Mouse (Mus musculus) B cell, adult 2 months (primary cell): ENCODE data around the gene Cxcl9.
"Not testable (repeated sequence)": the region's sequence is repeated elsewhere in the genome, so short reads cannot be mapped to it uniquely, and the experiment has no call there.

Source experiments
- DNase-seq, 2 experiments: peaks; one replicate each; pipeline ENCODE4 v3.0.0; 2022

The Cxcl9 gene

DNA sequence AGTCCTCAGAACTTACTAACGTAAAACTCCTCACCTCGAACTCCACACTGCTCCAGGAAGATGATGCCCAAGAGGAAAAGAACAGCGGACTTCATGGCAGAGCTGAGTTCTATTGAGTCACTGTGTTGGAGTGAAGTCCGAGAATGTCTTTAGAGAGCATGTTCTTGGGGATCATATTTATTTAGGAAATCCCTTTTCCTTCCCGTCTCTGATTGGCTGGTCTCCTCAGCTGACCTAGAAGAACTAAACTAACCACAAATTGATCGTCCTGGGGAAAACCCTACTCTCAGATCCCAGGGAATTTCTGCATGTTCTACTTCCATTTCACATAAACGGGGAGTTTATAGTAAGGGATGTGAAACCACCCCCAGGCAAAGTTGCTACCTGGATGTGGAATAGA, at the start of gene Cxcl9:
Gene Cxcl9, minus strand, starts transcription at position 151 of the 400 bp plus-strand sequence.
- DNase-seq = no peak

DNA sequence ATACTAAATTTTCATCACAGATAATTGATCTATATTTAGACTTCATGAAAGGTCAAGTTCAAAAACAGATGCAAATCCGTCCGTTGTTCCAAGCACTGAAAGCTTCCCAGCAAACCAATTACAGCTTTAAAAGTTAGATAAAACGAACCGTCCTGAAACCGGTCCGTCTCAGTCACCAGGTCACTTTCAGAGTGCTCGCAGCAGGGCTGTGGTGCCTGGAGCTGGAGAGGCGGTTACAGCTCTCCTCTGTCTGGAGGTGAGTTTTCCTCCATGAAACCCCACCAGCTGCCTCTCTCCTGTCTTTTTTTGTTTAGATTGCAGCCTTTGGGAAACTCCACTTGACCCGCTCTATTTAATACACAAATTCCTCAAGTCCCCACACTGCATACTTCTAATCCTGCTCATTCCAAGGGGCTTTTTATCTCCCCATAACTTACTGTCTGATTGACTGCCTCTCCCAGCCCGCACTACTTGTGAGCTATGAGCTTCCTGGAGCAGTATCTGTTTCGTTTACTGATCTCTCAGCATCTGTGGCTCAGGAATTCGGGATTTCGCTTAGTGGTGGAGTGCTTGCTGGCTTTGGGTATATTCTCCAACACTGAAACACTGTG, 49.0 kb upstream of the Cxcl9 start:
- DNase-seq = no peak

DNA sequence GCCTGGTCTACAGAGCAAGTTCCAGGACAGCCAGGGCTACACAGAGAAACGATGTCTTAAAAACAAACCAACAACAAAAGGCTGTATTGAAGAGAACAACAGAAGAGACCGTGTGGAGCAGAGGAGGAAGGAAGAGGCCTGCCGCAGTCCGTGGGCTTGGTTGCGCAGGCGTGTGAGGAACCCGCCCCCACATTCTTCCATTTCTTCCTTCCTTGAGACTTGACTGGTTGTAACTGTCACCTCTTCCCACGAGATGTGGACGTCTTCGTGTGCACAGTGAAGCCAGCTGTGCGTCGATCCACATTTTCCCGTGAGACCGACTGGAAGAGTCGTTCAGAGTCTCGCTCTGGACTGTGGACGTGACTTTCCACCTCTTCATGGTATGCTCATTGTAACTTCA, 47.5 kb upstream of the Cxcl9 start:
- peak; percentile 51 for DNase-seq

DNA sequence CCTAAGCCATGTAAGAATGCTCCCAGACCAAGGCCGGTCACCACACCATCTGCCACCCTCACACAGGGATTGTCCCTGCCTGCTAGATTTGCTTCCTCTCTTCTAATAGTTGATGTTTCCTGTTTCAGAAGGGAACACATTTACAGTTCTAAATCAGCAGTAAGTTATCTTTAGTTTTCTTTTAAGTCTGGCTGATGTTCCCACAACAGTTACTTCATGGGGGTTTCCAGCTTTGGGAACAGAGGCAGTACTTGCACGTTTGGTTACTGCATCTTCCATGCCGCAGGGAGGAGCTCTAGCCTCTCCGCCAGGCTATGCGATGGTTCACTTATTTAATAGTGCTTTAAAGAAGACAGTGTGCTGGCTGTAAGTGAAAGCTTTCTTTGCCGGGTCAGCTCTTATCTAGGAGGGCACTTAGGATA, 46.9 kb upstream of the Cxcl9 start:
- peak; percentile 40 to 46 for DNase-seq

DNA sequence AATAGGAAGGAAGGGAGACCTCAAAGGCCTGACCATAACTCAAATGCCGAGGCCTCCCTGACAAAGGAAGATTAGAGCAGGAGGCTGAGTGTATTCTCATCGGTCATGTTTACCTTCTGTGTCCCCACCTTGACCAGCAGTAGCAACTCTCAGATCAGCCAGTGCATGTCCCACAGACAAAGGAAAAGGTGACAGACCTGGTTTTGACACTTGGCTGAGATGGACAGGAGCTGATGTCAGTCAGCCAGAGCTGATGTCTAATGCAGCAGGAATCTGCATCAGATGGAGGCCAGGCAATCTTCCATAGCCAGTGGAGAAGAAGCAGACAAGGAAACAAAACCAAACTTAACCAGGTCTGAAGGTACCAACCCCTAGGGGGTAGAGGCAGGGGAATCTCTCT, 44.7 kb upstream of the Cxcl9 start:
- no peak for DNase-seq

DNA sequence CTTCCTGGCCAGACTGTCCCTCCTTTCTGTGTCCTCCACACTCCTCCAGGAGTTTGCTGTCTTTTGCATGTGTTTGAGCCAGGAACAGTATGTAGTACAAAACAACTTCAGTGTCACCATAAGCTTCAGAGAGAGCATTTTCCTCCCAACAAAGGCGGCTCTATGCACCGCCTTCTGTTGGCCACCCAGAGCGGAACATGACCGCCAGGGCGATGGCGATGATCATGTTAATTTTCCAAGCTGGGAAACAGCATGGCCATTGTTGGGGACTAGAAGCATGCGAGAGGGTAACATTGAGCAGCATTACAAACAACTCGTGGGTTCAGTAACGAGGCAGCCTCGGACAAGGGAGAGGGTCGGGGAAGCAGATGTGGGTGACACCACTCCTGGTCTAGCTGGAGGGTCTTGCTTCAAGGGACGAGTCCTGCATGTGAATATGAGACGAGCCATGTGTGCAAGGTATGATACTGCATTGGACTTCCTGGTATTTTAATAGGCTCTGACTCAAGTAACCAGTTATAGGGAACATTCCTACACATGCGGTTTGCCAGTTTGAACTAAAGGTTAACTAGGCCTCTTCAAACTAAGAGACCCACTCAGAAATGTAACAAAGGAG, 43.6 kb upstream of the Cxcl9 start:
- no peak for DNase-seq

DNA sequence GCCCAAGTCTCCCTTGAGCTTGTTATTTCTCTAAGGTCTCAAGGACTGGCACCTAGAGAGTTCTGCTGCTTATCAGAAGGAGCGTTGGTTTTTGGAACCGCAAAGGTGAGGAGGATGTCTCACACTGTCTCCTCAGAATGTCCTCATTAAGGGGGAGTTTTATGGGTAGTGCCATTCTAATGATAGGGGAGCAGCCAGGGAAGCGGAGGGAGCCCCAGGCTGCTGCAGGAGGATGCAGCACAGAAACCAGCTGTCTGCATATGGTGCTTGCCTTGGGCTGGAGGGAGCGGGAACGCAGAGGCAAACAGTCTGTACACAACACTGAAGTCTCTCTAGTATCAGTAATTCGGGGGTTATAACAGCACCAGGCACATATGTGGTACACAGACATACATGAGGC, 43.0 kb upstream of the Cxcl9 start:
- DNase-seq = no peak

DNA sequence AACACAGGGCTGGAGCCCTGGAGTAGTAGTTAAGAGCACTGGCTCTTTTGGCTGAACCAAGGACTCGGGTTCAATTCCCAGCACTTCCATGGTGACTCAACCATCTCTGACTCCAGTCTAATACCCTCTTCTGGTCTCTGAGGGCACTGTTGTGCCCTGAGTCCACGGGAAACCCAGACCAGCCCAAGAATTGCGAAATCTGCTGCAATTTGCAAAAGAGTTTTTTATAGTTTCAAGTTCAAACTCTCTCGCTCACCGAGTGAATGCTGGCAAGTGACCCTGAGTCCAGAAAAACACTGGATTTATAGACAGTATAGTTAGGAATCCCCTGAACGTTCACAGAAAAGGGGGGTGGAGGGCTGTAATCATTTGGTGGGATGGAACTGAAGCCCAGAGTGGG, 42.5 kb upstream of the Cxcl9 start:
- DNase-seq = no peak

DNA sequence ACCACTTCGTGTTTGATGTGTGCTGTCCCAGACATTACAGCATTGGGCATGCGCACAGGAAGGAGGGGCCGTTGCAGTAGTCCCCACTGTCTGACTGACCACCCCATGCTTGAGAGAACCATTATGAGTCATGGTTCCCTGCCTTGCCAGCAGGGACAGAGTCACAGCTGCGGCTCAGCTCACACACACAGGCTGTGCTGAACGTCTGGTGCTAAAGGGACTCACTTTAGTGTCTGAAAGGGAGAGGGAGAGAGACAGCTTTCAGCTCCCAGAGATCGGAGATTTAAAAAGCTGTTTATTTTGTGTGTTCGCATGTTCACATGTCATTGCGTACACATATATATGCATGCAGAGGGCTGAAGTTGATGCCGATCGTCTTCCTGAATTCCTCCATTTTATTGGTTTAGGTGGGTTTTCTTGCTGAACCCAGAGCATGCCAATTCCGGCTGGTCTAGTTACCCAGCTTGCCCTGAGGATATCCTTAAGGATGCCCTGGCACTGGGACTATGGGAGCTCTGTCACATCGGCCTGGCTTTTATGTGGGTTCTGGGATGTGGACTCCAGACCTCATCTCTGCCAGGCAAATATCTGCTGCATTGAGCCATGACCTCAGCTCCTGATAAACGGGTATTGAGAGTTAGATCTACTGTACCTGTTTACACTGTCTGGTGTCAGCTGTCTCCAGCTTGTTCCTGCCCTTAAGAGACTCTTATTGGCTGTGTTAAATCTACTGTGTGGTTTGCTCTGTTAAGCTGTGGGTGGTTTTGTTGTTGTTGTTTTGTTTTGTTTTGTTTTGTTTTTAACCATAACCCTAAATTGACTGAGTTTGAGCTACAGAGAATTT, 41.5 kb upstream of the Cxcl9 start:
- DNase-seq = no peak

DNA sequence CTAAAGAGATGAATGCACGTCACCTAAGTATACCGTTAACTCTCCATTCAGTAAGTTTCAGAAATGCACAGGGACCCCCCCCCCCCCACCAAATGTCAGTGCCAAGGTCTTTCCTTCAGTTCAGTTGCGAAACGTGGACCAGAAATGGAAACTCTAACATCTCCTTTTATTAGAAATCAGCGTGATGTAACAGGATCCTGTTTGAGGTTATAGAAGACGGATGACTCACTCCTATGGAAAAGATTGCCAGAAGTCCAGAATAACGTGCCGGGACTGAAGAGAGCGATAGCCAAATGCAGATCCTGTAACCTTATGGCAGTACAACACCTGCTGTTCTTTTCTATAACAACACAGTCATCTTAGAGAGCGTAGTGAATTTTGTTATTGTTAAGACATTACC, 40.5 kb upstream of the Cxcl9 start:
- no peak for DNase-seq

DNA sequence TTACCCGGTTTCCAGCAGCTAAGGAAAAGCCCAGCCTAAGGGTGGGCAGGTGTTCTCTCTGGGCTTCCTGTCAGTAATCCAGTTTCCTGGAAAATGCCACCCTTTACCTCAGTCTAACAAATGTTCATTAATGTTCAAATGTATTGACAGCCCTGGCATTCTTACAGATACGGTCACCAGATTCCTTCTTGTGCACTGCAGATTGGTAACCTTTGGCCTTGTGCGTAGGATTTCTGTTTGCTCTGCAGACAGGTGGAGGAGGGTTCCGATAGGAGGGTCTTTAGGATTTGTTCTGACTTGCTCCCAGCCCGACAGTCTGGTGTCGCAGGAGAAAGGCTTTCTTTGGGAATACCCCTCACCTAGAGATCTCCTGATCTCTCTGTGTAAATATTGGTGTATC, 38.7 kb upstream of the Cxcl9 start:
- no peak for DNase-seq

DNA sequence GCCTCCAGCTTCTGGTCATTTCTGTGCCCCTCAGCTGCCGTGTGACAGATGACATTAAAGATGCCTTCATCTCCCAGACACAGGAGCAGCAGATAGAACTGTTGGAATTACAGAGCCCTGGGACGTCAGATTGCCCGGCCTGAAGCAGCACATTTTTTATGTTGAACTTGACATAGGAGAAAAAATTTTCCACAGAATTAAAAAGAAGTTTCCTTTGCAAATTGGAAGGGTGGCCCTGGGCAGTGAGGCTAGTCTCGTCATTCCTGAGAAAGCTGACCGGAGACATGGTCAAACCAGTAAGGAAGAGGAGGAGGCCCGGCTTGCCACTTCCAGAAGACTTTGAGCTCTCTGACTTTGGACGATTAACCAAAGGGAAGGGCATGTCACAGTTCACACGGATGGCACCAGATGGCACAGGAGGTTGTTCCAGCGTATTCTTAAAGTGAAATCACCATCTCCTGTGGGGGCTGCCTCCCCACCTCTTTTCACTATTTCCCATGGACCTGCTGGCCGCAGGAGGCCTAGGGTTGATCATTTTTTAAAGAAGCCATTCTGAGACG, 37.3 kb upstream of the Cxcl9 start:
- DNase-seq = no peak

DNA sequence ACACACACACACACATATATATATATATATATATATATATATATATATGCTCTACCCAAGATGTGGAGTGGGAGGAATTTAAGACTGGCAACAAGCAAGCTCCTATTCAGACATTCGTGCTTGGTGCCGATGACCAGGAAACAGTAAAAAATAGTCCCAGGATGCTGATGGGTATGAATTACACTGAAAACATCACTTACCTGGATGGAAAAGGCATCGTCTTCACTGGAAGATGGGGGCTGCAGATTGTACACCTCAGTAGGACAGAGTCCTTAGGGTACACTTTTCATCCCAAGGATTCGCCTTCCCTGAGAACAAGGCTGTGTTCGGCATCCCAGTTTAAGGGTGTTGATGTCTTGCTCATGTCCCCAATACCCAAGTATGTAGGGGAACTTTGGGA, 36.1 kb upstream of the Cxcl9 start:
- DNase-seq = no peak

DNA sequence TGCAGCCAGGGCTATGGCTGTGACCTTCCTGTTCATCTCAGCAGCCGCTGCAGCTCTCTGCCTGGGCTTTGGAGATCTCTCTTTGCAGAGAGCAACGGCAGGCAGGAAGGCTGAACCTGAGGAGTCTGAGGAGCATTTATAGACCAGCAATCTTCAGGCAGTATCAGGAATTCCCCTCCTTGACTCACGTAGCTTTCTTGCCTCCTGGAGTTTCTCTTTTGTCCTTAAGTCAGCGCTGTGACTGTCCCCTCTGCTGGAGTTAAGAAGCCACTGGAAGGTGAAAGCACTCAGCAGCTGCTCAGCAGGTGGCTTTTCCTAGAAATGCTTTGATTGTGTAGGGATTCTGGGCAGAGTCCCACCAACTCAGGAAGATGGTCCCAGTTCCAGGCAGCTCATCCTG, 35.3 kb upstream of the Cxcl9 start:
- no peak for DNase-seq

DNA sequence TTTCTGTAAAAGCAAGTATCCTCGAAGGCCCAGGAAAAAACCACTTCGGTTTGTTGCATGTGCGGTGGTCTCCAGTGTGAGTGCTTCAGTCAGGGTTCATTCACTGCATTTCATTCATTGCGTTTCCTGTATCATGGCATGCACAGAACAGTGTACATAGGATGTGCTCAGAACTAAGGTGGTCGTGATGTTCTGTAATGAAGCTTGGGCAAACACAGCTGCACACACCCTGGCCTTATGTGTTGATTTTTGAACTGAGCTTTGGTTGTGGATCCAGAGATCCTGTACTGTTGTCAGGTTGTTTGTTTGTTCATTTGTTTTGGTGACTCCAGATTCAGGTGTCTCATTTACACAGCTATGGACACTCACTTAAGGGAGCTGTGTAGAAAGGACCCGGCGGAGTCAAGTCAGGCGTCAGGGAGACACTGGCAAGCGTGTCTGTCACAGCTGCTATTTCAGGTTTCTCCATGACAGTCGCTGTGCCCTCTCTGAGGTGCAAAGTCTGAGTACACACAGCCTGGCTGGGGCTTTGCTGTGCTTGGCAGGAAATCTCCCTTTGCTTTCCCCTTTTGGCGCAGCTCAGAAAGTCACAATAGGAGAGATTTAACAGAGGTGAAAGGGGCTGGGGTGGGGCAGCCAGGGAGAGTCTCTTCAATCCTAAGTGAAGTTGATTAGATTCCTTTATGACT, 31.0 kb upstream of the Cxcl9 start:
- no peak for DNase-seq

DNA sequence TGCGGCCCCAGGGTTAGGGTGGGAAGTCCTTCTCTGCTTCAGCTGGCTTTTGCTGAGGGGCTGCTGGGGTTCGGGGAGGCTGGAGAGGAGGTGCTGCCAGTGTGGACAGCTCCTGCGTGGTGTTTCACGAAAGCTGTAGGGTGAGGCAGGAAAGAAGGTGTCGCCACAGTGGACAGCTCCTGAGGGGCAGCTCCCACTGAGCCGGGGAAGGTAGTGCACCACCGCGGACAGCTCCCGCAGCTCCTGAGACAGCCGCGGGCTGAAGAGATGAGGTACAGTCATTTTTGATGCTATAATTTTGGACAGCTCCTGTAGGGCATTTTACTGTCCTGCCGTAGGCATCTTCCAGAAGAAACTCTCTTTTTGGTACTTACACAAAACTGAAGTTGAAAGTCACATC, 30.2 kb upstream of the Cxcl9 start:
- no peak for DNase-seq

DNA sequence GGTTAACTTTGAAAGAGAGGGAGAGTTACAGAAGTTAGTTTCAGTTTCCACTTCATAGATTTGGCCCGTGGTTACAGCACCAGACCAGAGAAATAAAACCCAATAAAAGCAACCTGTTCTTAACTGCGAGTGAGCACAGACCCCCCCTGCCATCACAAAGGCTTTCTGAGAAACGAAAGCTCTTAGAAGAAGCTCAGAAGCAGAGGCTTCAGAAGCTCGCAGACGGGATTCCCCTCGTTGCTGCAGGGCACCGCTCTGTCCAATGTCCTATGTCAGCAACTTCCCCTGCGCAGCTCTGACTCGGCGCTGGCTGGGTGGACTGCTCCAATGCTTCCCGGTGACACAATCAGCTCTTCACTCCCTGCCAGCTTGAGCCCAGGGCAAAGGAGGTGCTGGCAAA, 25.6 kb upstream of the Cxcl9 start:
- peak; percentile 63 to 66 for DNase-seq

DNA sequence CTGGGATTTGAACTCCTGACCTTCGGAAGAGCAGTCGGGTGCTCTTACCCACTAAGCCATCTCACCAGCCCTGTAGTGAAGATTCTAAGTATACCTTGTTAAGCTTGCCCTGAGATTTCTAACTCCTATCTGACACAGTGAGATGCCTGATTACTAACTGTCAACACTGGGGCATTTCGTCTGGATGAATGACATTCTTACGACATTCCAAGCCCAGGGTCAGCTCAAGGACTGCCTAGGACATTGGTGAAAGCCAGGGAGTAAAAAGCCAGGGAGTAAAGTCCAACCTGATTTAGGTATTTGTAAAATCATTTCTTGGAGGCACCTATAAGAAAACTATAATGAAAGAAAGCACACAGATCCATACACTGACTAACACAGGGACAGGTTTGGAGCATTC, 24.8 kb upstream of the Cxcl9 start:
- not testable (repeated sequence) for DNase-seq

DNA sequence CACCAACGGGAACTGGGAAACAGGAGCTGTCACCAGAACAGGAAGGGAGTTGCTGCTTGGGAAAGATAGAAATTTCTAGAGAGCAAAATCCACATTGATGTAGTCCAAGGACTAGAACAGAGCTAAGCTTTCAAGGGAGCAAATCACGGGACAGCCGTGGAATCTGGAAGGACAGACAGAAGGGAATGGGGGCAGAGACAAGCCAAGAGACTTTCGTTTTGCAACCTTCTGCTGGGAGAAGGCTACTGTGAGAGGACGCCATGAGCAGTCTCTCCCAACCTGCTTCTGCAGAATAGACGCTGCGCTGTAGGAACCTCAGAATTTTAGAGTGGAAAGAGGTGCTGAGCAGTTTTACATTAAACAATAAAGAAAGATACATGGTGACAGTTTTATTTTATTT, 21.9 kb upstream of the Cxcl9 start:
- no peak for DNase-seq

DNA sequence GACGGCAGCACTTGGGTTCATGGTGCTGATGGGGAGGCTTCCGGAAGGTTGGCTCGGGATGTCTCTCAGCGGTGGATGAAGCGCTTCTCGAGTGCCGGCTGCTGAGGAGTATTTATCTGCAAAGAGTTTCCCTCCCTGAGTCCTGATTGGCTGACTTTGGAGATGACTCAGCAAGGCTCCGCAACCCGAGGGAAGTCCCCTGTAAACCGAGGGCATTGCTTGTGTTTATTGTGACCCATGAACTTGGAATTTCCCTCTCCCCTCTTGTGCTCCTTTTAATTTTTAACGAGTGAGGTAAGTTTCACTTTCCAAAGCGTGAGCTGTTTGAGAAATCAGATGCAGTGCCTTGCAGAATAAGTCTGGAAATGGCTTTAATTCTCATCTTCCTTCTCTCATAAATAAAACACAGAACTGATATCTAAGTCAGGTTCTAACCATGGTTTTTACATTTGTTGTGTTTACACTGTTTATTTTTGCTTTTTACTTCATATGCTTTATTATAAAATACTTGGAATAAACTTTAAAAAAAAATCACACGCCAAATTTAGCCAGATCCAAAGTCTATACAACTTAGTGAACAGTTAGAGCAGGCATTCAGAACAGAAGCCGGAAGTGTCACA, 21.0 kb upstream of the Cxcl9 start, which contains the start of gene Cxcl10:
Gene Cxcl10, minus strand, starts transcription at position 96 of the 620 bp plus-strand sequence.
- peak; percentile 39 to 57 for DNase-seq

DNA sequence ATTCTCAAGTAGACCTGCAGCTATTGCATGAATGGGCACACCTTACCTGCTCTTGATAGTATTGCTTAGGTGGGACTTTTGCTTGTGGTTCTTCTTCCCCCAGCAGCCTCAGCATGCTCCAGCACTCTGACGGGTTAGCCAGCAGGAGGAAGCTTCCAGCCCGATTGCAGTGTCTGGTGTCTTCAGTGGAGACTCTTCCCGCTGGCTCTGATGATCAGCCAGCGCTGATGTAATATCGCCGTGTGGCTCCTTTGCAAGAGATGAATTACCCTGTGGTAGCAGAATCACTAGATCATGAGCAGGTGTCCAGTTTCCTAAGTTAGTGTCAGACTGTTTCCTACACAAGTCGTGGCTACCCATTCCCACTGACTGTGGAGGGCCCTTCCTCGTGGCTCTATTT, 17.1 kb upstream of the Cxcl9 start:
- no peak for DNase-seq

DNA sequence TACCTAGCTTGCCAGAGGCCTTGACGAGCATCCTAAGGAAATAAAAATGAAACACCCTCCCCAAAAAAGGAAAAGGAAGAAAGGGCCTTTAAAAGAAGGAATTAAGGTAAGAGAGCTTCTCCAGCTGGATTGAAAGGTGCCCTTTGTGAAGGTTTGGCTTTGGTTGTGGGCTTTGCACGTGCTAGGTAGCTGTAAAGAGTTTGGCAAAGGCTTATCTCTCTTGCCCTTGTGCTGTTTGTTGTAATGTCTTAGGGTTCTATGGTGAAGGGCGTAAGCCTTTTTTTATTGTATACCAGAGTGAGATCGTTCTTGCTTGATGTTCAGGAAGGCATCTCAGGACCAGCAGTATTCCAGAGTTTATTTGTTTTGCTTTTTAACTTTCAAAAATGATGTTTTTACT, 12.7 kb upstream of the Cxcl9 start:
- no peak for DNase-seq

DNA sequence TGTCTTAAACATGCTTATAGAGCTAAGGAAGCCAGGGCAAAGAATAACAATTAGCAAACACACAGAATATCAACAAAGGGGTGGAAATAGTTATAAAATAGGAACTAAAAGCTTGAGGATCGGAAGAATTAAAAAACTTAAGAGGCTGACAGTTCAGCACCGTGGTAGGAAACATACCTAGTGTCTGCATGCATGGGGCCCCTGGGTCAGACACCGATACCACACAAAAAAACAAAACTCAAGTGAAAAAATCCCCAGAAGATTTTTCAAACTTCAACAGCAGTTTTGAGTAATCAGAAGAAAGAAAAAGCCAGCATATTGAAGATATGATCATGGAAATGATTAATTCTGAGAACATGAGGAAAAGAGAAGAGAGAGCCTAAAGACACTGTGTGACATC, 8.9 kb upstream of the Cxcl9 start:
- no peak for DNase-seq
